Mouse (Mus musculus) hindlimb bud, embryonic 11.5 days (tissue): ENCODE data around the gene Mtif3.

ENCODE experiments used
- DNase-seq: peaks from one replicate; pipeline ENCODE4 v3.0.0-alpha.2; 2012; ENCODE audit warnings: low read depth, low spot score; ENCODE audit errors: extremely low spot score

Gene Mtif3

DNA sequence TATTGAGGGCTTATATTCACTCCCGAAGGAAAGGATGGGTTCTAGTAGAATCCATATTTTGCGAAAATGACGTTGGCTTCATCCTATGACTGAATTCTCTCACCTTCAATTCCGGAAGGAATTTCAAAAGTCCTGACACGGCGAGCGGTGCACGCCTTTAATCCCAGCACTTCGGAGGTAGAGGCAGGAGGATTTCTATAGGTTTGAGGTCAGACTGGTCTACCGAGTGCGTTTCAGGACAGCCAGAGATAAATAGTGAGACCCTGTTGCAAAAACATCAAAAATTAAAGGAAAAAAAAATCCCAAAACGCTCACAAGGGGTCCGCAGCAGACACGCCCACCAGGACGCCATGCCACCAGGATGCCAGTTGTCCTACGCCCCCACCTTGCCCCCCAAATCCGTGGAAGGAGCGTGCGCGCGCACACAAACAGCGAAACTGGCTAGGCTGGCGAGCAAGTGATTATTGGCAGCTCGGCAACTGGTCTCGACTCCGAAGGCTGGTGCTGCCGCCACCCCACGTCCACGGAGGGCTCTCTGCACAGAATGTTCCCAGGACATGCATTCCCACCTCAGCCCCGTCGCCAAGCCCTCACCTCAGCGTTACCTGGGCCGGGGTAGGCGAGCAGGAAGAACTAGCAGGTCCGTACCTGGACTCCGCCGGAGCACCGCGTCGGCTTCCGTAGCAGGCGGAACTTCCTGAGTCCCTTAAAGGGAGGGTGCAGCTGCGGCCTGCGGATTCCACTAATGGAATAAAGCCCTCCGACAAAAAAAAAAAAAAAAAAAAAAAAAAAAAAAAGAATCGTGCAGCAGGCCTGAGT, at the start of gene Mtif3:
TSS of gene Mtif3 (minus strand) at position 683 of the 819 bp plus-strand sequence.
- no peak for DNase-seq

DNA sequence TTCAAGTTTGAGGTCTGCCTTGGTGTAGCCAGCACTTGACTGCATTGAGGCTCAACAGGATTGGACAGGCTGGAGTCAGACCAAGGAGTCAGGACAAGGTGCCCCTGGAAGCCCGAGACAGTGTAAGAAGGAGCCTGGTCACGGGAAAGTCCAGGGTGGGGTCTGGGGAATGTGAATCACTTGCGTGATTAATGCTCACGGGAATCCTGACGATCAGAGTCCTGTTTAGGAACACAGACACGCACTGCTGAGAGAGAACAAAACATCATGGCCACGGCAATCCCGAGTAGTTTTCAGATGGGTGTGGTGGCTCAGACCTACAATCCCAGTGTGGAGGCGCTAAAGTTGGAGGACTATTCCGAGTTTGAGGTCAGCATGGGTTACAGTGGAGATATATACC, 47.7 kb upstream of the Mtif3 start:
- DNase-seq: no peak

DNA sequence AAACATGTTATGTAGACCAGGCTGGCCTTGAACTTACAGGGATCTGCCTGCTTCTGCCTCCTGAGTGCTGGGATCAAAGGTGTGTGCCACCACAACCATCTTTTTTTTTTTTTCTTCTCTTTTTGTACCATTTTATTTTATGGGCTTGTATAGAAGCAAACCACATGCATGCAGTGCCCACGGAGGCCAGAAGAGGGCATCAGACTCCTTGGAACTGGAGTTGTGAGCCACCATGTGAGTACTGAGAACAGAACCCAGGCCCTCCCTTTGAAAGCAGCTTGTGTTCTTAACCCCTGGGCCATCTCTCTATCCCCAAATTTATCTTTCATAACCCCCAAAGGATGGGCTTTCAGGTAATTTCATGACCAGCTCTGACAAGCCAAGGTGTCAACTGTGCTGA, 39.7 kb upstream of the Mtif3 start:
- no peak for DNase-seq

DNA sequence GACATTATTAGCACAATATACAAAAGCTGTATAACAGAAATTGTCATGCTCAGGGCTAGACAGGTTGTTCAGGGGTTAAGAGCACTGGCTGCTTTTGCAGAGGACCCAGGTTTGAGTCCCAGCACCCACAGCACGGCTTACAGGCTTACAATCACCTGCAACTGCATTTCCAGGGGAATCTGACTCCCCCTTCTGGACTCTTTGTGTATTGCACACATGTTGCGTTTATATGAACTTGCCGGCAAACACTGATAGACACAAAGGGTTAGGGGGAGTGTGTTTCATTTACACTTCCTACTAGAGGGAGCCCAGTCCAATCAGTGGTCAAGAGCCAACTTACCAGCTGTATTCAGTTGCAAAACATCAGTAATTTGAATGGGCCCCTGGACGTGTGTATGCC, 37.7 kb upstream of the Mtif3 start:
- DNase-seq: no peak

DNA sequence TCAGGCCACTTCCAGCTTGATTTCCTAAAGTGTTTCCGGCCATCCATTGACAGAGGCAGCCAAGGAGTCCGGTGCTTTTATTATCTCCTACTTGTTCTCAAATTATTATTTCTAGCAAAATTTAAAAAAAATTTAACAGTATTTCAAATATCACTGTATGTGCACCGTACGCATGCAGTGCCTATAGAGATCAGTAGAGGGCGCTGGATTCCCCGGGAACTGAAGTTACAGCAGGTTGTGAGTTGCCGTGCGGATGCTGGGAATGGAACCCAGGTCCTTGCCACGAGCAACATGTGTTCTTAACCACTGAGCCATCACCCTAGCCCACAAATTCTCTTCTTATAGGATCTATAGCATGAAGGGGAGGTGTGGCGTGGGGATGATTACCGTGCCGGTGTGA, 35.2 kb upstream of the Mtif3 start:
- no peak for DNase-seq

DNA sequence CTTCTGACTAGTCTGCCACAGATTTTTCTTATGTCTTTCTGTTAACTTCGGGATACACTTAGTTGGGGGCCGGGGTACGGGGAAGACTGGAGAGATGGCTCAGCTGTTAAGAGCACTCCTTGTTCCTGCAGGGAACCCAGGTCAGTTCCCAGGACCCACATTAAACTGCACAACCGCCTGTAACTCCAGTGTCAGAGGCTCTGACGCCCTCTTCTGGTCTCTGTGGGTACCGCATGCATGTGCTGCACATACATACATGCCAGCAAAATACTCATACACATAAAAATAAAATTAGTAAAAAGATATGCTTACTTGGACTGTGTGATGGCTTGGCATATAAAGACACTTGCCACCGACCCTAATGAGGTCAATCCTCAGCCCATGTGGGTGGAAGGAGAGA, 33.2 kb upstream of the Mtif3 start:
- DNase-seq: no peak

DNA sequence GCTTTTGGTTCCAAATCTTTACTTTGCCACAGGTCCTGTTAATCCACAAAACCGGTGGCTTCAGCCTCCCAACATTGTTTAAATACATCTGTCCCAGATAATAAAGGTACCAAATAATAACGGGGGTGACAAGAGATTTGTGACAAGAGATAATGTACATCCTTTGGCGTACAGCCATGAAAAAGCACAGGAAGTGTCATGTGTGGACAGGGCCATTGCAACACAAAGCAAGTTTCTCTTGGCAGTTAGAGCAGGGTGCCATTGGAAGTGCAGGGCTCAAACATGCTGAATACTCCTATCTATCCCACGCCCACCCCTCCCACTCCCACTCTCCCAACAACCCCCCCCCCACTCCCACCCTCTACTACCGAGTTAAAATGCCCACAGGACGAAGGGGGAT, 31.4 kb upstream of the Mtif3 start:
- no peak for DNase-seq

DNA sequence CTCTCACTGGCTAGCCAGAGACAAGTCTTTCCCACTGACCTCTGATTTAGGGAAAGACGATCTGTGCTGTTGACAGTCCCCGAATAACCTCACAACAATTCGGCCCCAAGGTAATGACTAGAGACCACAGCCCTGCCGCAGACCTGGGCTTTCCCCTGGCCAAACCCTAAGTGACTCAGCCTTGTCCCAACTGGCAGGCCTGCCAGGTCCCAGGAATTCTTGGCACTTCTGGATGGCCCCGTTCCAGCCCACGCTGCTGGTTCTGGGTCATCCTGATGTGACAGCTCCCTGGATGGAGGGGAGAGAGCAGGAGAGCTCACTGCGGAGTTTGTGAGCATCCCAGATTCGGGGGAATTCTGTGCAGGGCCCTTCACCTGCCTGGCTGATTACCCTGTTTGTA, 29.9 kb upstream of the Mtif3 start:
- DNase-seq: no peak

DNA sequence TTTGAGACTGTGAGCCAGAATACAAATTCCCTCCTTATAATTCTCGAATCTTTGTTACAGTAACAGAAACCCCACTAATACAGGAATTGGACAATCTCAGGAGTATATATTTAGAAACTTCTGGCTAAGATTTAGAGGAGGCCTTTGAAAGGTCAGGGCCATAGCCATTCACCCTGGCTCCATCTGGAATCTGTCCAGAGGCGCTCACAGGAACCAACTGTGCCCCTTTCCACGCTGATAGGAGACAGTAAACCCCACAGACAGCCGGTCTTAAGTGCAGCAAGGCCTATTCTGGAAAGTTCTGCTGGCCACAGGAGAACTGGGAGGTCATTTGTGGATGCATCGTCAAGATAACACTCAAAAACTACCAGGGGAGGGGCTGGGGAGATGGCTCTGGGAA, 25.5 kb upstream of the Mtif3 start:
- DNase-seq: no peak

DNA sequence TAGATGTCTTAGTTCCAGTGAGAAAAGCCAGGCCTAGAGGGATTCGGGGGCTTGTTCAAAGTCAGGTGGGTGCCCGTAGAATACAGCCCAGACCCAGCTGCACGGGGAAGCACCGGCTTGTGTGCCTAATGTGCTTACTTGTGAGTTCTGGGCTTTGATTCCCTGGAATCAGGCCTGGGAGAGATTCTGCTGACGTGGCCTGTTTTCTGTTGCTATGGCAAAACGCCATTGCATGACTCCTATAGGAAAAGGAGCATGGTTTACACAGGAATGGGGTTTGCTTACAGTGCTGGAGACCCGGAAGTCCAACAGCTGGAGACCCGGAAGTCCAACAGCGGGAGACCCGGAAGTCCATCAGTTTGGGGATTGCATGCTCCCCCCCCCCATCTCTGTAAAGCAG, 24.0 kb upstream of the Mtif3 start:
- no peak for DNase-seq

DNA sequence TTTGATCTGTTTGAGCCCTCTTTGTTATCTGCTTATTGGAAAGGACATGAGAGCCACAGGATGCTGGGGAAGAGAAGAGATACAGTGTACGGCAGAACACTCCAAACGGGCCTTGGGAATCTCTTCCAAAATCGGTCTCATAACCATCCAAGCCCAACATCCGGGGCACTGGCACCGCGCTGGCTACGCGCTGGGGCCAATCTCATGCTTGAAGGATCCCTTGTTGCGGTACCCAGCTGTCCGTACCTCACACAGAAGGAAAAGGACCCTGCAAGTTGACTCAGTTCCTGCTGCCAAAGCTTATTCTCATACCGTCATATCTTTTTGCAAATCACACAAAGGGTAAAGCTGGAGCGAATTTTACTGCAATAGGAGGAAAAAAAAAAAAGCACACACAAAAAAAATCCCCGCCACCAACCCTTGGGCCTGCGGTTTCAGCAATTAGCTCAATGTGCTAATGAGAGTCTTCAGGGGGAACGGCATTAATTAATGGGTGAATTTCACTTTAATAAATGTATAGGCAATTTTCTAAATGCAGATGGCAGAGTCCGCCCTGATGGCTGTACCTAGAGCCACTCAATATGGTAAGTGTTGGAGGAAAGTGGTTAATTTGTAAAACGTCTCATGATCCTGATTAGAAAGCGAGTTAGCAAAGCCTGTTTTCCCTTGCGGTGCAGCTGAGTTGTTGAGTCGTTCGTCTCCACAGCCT, 22.3 kb upstream of the Mtif3 start:
- DNase-seq: no peak

DNA sequence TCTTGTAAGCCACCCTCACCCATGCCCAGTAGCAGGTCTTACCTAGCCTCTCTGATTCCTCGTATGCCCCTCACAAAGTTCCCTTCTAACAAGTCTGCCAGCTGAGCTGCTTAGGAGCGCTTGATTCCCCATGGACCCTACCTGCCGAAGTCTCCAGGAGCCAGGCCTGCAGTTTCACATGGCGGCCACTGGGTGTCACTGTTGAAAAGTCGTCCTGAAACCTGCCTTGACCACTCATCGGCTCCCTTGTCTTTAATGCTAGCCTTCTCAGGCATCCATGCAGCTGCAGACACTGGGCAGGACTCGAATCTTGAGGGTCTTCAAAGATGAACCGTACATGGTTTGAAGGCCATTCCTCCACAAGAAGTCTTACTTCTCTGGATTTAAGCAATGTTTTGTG, 19.6 kb upstream of the Mtif3 start:
- DNase-seq: no peak

DNA sequence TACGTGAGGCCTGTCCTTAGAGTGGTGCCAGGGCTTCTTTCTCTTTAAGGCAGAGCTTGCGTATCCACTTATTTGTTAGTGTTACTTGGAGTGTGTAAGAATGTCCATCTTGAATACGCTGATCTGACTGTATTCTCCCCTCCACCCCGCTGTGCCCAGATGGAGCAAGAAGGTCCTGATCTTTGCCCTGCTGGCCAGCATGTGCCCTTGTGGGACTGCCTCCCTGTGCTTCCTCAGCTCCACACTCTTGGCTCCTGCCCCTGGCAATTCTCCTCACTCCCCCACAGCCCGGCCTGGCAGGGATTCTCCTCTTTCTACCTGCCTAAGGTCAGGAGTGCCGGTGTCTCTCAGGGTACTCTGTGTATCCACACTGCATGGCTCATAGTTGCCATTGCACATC, 17.8 kb upstream of the Mtif3 start:
- no peak for DNase-seq

DNA sequence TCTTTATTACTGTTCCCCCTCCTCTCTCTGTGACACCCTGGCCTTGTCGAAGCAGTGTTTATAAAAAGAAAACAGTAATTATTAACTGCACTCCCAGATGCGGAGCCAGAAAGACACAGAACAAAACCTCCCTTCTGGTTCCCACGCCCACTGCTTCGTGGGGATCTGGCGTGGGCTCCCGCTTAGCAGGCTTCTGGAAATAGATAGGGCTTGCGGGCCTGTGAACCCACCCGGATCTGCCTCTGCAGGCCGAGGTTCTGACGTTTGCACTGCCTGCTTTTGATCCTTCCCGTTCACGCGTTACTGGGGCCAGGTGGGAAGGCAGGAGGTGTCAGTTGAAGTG, 11.2 kb upstream of the Mtif3 start:
- DNase-seq: no peak

DNA sequence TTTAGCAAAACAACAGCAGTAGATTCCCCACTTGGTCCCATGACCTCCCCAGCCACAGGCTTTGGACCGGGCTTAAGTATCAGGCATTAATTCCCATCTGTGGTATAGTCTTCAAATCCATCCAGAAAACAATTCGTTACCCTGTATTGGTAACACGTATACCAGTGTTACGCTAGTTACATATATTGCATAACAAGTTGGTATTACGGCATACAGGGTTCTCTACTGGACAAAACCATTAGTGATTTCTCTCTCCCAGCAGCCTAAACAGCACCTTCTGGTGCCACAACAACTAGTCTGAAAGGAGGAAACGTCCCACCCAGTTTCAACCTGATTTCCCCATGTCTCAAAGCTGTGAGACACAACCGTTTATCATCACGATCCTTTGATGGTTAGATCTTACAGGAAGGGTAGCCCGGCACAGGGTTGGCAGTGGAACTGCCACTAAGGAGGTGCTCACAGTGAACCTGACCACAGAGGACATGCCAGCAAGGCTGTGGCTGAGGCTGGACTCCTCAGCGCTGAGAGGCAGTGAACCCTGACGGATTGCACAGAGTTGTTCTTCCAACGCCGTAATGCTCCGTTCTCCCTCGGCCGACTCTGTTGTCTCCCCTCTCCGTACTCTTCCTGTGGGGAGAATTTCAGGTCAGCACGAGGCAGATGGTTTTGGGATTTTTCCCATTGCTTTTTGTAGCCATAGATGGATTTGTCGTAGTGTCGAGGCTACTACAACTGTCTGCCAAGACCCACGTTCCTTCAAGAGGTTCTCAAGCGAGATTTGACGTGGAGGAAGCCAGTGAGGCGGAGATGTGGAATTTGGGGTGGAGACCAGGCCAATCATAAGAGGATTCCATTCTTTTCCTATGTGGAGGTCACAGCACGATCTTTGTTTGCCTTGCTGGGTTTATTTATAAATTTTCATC, 10.5 kb upstream of the Mtif3 start:
- no peak for DNase-seq

DNA sequence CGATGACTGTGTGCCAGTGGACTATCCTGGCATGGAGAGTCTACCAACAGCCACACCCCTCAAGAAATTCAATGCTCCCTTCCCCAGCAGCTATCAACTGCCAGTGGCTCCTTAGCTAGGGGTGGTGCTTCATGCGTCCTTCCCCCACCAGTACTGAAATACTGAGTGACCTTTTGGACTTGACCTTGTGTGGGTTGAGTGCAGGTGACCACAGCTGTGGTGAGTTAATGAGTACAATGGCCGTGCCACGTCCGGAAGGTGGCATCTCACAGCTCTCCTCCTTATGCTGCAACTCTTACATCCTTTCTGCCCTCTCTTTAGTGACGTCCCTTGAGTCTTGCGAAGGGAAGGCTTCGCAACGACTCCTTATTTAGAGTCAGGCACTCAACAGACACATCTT, 9.8 kb upstream of the Mtif3 start:
- DNase-seq: no peak

DNA sequence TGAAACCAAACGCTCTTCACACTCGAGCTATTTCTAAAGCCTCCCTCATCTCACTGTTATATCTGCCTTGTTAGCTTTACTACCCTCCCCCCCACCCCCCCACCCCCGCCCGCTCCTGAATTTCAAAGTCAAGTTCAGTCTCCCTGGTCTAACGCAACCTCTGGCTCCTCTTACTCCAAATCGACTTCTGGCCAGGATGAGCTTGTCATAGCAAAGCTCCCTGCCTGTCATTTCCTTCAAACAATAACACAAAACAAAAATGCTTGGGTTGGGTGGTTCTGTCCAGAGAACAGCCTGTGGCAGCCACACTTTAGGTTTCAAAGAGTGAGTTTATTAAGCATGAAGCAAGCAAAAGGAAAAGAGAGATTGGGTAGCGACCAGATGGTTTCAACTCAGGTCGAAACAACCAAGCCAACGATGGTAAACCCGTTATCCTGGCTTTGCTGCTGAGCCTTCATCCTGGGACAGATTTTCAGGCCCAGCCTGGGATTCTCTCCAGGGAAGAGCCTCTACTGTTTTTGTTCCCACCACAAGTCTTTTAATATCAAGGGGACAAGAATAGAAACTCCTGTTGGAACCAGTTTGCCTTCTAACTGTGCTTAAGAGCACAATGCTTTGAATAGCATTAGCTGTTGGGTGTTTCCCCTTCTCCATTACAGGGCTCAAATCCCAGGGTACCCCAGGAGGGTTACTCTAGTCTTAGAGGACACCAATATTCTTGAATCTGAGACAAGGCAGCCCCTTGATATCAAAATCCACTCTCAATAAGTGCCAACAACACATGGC, 8.4 kb upstream of the Mtif3 start:
- no peak for DNase-seq

DNA sequence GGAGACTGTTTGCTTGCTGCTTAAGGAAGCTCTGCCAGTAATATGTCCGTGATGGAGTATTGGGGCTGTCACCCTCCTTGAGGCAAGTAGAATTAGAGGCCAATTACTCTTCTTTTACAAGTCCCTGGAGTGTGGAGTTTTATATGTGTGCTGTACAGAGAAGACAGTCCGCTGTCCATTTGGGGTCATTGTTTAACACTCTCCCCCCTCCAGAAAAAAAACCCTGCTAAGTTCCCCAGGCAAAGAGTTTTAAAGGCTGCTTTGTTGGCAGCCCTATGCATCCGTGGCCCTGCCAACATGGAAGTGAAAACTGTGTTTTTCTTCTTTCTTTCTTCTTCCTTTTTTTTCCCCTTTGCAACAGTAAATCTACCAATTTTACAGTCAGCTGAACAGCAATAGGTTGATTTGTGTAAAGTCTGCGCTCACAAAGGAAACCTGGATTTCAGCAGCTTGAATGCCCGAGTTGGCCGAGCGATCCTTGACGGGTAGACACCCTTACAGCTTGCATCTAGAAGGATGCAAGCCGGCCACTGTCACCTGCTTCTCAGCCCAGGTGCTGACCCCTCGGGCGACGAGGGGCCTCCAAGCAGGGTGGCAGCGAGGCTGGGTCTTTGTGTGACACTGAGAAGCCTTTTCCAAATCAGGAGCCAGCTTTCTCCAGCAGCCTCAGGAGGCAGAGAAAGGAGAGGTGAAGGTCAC, 5.2 kb upstream of the Mtif3 start:
- no peak for DNase-seq

DNA sequence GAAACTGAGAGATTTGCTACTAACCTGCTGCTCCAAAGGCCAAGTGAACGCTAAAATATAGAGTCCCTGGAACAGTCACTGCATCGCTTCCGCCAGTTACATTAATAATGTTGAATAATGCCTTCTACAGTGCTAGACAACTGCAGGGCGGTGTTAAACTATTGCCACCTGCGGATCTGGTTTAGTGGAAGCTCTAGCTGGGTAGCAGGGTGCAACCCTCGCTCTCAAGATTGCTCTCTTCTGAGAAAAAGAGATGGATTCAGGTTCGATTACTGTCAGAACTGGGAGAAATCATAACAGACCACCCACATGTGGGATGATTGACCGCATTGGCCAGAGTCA, 308 bp upstream of the Mtif3 start:
- DNase-seq: no peak

DNA sequence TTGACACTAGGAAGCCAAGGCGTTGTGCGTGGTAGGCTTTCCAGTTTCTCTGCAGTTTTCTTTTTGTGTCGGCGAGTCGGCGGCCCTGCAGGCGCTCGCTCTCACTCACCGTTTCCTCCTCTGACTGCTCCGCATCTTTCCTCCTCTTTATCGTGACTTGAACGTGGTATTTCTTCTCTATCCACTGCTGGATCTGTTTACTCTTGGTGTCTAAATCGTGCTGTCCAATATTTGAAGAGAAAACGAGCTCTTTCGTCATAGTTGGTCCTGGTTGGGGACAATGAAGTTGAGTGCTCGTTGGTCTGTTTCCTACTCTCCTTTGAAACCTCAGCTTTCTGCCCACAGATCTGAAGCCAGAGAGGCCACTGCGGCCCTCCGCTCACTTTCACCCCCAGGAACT, 6.9 kb downstream of the Mtif3 start:
- DNase-seq: no peak
